In genomic region chr16:71944165-71944564, GRCm38 (mm10) we compare ENCODE assay signal across 21 mouse cellular contexts.
A peak's percentile ranks its signal among the peaks of the same experiment; 100 is the strongest.
DNase-seq lines count a peak whose midpoint lies in the region; ATAC-seq and TF ChIP-seq lines count a peak whose summit lies in the region.
"Had no signal": no experiment of that assay in that cellular context is flagged by ENCODE, and none has a peak within 500 bp of the region (broad histone marks: within the 10 kb centered on the region; RNA-seq: fewer than 3 reads in every experiment).

No protein-coding gene starts in this region.

- no peak for TF ChIP-seq CTCF in liver, adult 2 months (IDR thresholded peaks at IDR 0.05; ENCODE audit: low read depth, low read length)

- H3K79me2 ChIP-seq in liver, adult 2 months (ENCODE audit: control insufficient read depth, insufficient read depth, low read length), result no peaks in the 10 kb centered on the region

- 46% methylated on average over 2 of the region's 2 CpGs for WGBS in heart, embryonic 12.5 days
- WGBS in liver, adult 2 months, result 60% methylated on average over 2 of the region's 2 CpGs

- H3K36me3 ChIP-seq in heart, embryonic 12.5 days, result no peaks in the 10 kb centered on the region
- H3K36me3 ChIP-seq in liver, adult 2 months (ENCODE audit: control insufficient read depth, insufficient read depth, low read length), result no peaks in the 10 kb centered on the region
- H3K36me3 ChIP-seq: embryonic facial prominence, embryonic 15.5 days; hindbrain, embryonic 10.5 days; intestine, embryonic 15.5 days; liver, embryonic 12.5 days; midbrain, embryonic 12.5 days; neural tube, embryonic 15.5 days had no signal

- no peak for DNase-seq in heart, adult 9 months (ENCODE audit: low spot score in 2 of 2)
- DNase-seq in liver, adult 2 months (ENCODE audit: extremely low read depth, low read depth, low spot score), result peak; percentile 1
- no peak for DNase-seq in liver
- DNase-seq in embryo, embryonic 11 days, result peak; percentile 13
- DNase-seq in testis, postnatal 14 days (ENCODE audit: low spot score), result no peak
- no peak for DNase-seq in layer of hippocampus, adult 9-10 months (ENCODE audit: low spot score)
- DNase-seq: adrenal gland, postnatal 10 days; cerebellum, adult 9-10 months; lung, adult 18-20 months; lung, postnatal 10 days; right cerebral cortex, adult 18-20 months; right cerebral cortex, postnatal 4 days; thymus, postnatal 36 days had no signal

- H3K27ac ChIP-seq in heart, embryonic 12.5 days (ENCODE audit: poor library complexity, severe bottlenecking), result no peak overlapping the region
- no peak overlapping the region for H3K27ac ChIP-seq in liver, adult 2 months (replicated peaks; ENCODE audit: insufficient read depth, low read depth, low read length)
- H3K27ac ChIP-seq: embryonic facial prominence, embryonic 15.5 days; hindbrain, embryonic 10.5 days; intestine, embryonic 15.5 days; liver, embryonic 12.5 days; midbrain, embryonic 12.5 days; neural tube, embryonic 15.5 days had no signal

- no peak for TF ChIP-seq POLR2A in liver, adult 2 months (IDR thresholded peaks at IDR 0.05; ENCODE audit: extremely low read depth, insufficient read depth, low read length)

- H3K27me3 ChIP-seq in heart, embryonic 12.5 days (replicated peaks), result no peaks in the 10 kb centered on the region
- H3K27me3 ChIP-seq in liver, adult 2 months (ENCODE audit: control insufficient read depth, insufficient read depth, low read length), result no peaks in the 10 kb centered on the region
- H3K27me3 ChIP-seq: embryonic facial prominence, embryonic 15.5 days; intestine, embryonic 15.5 days; liver, embryonic 12.5 days; midbrain, embryonic 12.5 days; neural tube, embryonic 15.5 days had no signal

- no peak overlapping the region for H3K4me3 ChIP-seq in heart, embryonic 12.5 days
- no peak overlapping the region for H3K4me3 ChIP-seq in liver, adult 2 months (ENCODE audit: insufficient read depth, low read depth, low read length)
- H3K4me3 ChIP-seq: embryonic facial prominence, embryonic 15.5 days; hindbrain, embryonic 10.5 days; intestine, embryonic 15.5 days; liver, embryonic 12.5 days; midbrain, embryonic 12.5 days; neural tube, embryonic 15.5 days had no signal

- H3K4me2 ChIP-seq in heart, embryonic 12.5 days, result no peak overlapping the region
- H3K4me2 ChIP-seq: embryonic facial prominence, embryonic 15.5 days; intestine, embryonic 15.5 days; liver, embryonic 12.5 days; midbrain, embryonic 12.5 days; neural tube, embryonic 15.5 days had no signal

- no peaks in the 10 kb centered on the region for H3K4me1 ChIP-seq in heart, embryonic 12.5 days (replicated peaks)
- no peaks in the 10 kb centered on the region for H3K4me1 ChIP-seq in liver, adult 2 months (ENCODE audit: control insufficient read depth, insufficient read depth, low read length)
- H3K4me1 ChIP-seq: embryonic facial prominence, embryonic 15.5 days; hindbrain, embryonic 10.5 days; intestine, embryonic 15.5 days; liver, embryonic 12.5 days; midbrain, embryonic 12.5 days; neural tube, embryonic 15.5 days had no signal

- no peak overlapping the region for H3K9ac ChIP-seq in heart, embryonic 12.5 days
- no peak overlapping the region for H3K9ac ChIP-seq in liver, adult 2 months (ENCODE audit: low read depth, low read length)
- H3K9ac ChIP-seq: embryonic facial prominence, embryonic 15.5 days; intestine, embryonic 15.5 days; liver, embryonic 12.5 days; midbrain, embryonic 12.5 days; neural tube, embryonic 15.5 days had no signal

- ATAC-seq in heart, embryonic 12.5 days (ENCODE audit: insufficient number of reproducible peaks, low FRiP score), result 0 out of 2 replicates have a peak, but pooled peaks have one; percentile 48
- ATAC-seq: hindbrain, embryonic 16.5 days; intestine, embryonic 15.5 days; liver, embryonic 12.5 days had no signal

- no peaks in the 10 kb centered on the region for H3K9me3 ChIP-seq in heart, embryonic 12.5 days (replicated peaks)
- H3K9me3 ChIP-seq: embryonic facial prominence, embryonic 15.5 days; hindbrain, embryonic 10.5 days; intestine, embryonic 15.5 days; liver, embryonic 12.5 days; midbrain, embryonic 12.5 days; neural tube, embryonic 15.5 days had no signal

Comparison
In these comparisons a context has a peak if more than half of its experiments do, and no peak if none do; other contexts are left out.
1. DNase-seq: peak in liver, adult 2 months (single experiment) and embryo, embryonic 11 days (single experiment); none in heart, adult 9 months (0 of 2), liver (single experiment), testis, postnatal 14 days (single experiment) and layer of hippocampus, adult 9-10 months (single experiment).